Mouse (Mus musculus) spleen, adult 2 months (tissue): ENCODE data around the gene Txnrd3.

Source experiments
- CTCF ChIP-seq: fragments of 200-500 bp; IDR thresholded peaks from 2 replicates; pipeline ENCODE4 v1.5.1; 2011; ENCODE audit warnings: mild to moderate bottlenecking, inconsistent platforms; ENCODE audit not compliant: insufficient read depth, insufficient read length, insufficient replicate concordance; ENCODE audit errors: extremely low read depth
- POLR2A ChIP-seq: fragments of 200-500 bp; IDR thresholded peaks from 2 replicates; pipeline ENCODE4 v1.6.1; 2011; ENCODE audit warnings: low read depth, low read length, inconsistent platforms

- TF ChIP-seq CTCF (no peak), POLR2A (no peak)
These were observed 25.8 kb downstream of the Txnrd3 start for GRCm38 (mm10) chr6:89669556-89669955.
